Mouse (Mus musculus): ENCODE data around the gene Hbq1a. TPM values are rescaled to one million over a fixed set of nuclear protein-coding genes. Genes with fewer than 3 reads are reported as not detected.
A peak's percentile ranks its signal among the peaks of the same experiment; 100 is the strongest.
"Not testable (repeated sequence)": the region's sequence is repeated elsewhere in the genome, so short reads cannot be mapped to it uniquely, and the experiment has no call there.

The Hbq1a gene
- polyA plus RNA-seq (2012; ENCODE audit: insufficient read depth, low replicate concordance), result not detected in 2 replicates

DNA sequence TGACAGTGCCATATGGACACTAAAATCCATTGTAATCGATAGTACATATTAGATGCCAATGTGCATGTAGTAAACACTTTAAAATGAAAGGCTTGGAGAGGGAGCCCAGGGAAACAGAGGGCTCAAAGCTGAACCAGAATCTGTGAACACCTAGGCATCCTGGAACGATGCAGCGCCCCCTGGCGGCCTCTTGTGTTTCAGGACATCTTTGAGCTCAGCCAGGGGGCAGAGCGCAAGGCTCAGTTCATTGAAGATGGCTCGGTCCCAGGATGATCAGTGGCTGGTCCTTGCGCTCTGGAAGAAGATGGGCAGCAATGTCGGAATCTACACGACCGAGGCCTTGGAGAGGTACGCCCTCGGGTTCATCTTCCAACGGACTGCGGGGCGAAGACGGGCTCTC lies at the start of gene Hbq1a:
Gene Hbq1a, plus strand, starts transcription at position 205 of the 400 bp plus-strand sequence.
- Histone ChIP-seq H3K27me3 (replicated peaks) (peaks cover 38% of the 10 kb centered on the region), H3K4me3 (replicated peaks) (peak within 1 kb of the TSS; percentile 28)
- not testable (repeated sequence) for H3K36me3 ChIP-seq (replicated peaks; ENCODE audit: low read length); H3K4me1 ChIP-seq; H3K9me3 ChIP-seq

DNA sequence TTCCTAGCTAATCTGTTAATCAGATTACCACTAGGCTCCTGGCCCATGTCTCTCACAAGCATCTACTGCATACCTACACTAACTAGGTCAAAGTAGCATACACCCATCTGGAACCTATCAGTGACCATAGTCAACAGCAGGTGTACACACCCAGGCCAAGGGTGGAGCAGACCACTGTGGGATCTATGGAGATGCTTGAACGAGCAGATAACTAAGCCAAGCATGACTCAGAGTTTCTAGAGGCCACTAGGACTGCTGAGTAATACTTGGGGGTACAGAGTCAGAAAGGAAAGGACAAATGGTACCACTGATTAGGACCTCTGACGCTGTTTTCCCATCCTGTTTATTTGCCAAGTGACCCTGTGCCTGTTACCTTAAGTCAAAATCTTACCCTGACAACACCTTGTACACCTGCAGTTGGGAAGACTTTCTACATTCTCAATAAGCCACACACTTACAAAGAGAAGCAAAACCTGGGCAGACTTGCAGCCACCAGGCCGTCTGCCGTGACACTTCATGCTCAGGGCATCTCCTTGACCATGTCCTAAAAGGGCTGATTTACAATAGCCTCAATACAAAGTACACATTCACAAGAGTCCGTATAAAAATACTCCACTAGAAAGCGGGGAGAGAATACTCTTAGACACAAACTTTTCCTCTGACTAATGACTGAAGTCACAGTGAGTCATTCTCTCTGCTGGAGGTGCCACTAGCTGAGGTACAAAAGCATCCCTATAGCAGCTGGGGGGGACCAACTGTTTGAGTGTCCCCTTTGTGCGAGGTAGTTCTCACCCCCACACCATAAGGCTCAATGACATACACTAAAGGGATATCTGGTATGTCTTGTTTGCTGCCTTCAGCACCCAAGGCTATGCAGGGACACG lies 48.7 kb upstream of the Hbq1a start:
- peaks cover 98% of the 10 kb centered on the region for H3K36me3 ChIP-seq (replicated peaks; ENCODE audit: low read length)
- H3K27me3 ChIP-seq (replicated peaks), result peaks cover 14% of the 10 kb centered on the region
- TF ChIP-seq GATA1 (IDR thresholded peaks at IDR 0.05; ENCODE audit: borderline replicate concordance, low read length), result no peak
- TF ChIP-seq FLI1 (IDR thresholded peaks at IDR 0.05; ENCODE audit: low read length), result no peak
- peak overlapping the region; percentile 31 for H3K4me3 ChIP-seq (replicated peaks)
- peaks cover 95% of the 10 kb centered on the region for H3K4me1 ChIP-seq
- H3K9me3 ChIP-seq, result no peaks in the 10 kb centered on the region

DNA sequence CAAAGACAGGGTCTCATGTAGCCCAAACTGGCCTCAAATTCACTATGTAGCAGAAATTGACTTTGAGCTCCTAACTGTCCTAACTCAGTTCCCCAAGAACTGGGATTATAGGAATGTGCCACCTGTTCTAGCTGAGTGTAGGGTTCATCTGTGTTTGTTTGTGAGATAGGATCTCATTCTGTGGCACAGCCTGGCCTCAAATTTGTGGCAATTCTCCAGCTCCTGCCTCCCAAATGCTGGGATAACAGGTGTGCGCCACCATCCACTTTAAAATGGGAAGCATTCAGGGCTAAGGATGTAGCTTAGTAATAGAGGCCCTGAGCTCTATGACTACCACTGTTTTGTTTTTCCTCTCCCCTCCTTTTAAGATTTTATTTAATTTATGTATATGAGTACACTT lies 46.7 kb upstream of the Hbq1a start:
- H3K27me3 ChIP-seq (replicated peaks), result peaks cover 23% of the 10 kb centered on the region
- peaks cover 94% of the 10 kb centered on the region for H3K36me3 ChIP-seq (replicated peaks; ENCODE audit: low read length)
- H3K9me3 ChIP-seq, result no peaks in the 10 kb centered on the region
- TF ChIP-seq GATA1 (IDR thresholded peaks at IDR 0.05; ENCODE audit: borderline replicate concordance, low read length) (no peak), FLI1 (IDR thresholded peaks at IDR 0.05; ENCODE audit: low read length) (no peak)
- no peak overlapping the region for H3K4me3 ChIP-seq (replicated peaks)
- H3K4me1 ChIP-seq, result peaks cover 83% of the 10 kb centered on the region

DNA sequence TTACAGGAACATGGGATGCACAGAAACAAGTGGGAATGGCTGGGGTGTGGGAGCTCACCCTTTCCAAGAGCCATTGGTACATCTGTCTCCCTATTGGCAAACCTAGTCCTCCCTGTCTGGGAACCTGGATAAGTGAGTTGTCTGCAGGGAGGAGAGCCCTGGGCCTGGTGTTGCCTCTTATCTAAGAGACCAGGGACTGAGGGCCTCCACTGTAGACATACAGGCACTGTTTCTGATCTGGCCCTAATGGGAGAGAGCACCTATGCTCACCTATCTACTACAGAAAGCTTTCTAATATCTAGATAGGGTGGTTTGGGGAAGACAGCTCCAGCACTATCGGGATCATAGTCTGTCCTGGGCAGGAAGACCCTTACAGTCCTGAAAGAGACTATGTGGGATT lies 43.7 kb upstream of the Hbq1a start:
- peaks cover 43% of the 10 kb centered on the region for H3K27me3 ChIP-seq (replicated peaks)
- no peak overlapping the region for H3K4me3 ChIP-seq (replicated peaks)
- H3K36me3 ChIP-seq (replicated peaks; ENCODE audit: low read length), result peaks cover 91% of the 10 kb centered on the region
- TF ChIP-seq GATA1 (IDR thresholded peaks at IDR 0.05; ENCODE audit: borderline replicate concordance, low read length) (no peak), FLI1 (IDR thresholded peaks at IDR 0.05; ENCODE audit: low read length) (no peak)
- no peaks in the 10 kb centered on the region for H3K9me3 ChIP-seq
- H3K4me1 ChIP-seq, result peaks cover 60% of the 10 kb centered on the region

DNA sequence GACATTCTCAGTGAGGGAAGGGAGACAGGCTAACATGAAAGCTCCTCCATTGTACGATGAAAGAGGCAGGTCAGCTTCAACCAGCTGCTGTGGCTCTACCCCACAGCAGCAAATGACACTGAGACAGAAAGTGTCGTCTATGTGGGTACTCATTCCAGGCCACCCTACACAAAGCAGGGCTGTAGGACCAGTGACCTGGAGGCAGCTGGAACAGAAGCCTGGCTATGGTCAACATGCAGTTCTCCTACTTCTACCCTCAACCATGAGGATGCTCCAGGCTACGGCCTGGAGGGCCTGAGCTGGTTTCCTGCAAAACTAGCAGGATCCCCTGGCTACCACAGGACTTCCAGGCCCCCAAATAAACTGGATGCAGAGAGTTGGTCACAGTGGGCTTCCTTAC lies 43.3 kb upstream of the Hbq1a start:
- Histone ChIP-seq H3K27me3 (replicated peaks) (peaks cover 45% of the 10 kb centered on the region), H3K9me3 (no peaks in the 10 kb centered on the region), H3K36me3 (replicated peaks; ENCODE audit: low read length) (peaks cover 90% of the 10 kb centered on the region), H3K4me3 (replicated peaks) (no peak overlapping the region), H3K4me1 (peaks cover 57% of the 10 kb centered on the region)
- TF ChIP-seq FLI1 (IDR thresholded peaks at IDR 0.05; ENCODE audit: low read length) (no peak), GATA1 (IDR thresholded peaks at IDR 0.05; ENCODE audit: borderline replicate concordance, low read length) (no peak)

DNA sequence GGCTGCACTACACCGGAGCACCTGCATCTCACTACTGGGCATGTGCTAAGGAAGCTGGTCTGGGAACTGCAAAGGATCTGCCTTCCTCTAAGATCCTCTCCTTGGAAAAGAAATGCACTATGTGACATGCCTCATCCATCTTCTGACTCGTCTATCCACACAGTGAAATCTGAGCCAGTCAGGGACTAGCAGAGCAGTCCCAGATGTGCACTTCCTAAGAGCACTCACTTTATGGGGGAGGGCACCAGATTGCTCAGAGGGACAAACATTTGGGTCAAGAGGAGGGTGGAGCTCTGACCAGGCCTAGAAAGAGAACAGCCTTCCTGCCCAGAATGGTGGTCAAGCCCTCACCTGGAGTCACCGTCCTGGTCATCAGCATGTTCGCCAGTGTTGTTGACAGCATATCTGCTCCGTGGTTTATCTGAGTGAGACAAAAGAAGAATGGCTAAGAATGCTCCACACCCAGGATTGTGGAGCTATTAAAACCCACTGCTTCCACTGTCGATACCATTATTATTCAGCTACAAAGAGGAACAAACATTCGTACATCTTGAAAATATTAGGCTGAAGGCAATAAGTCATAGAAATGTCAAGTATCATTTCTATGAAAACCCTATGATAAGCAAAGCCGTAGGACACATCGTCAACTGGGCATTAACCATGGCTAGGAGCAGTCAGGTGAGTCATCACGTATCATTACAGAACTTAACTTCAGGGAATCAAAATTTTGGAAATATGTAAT lies 37.0 kb upstream of the Hbq1a start:
- H3K36me3 ChIP-seq (replicated peaks; ENCODE audit: low read length), result peaks cover 59% of the 10 kb centered on the region

DNA sequence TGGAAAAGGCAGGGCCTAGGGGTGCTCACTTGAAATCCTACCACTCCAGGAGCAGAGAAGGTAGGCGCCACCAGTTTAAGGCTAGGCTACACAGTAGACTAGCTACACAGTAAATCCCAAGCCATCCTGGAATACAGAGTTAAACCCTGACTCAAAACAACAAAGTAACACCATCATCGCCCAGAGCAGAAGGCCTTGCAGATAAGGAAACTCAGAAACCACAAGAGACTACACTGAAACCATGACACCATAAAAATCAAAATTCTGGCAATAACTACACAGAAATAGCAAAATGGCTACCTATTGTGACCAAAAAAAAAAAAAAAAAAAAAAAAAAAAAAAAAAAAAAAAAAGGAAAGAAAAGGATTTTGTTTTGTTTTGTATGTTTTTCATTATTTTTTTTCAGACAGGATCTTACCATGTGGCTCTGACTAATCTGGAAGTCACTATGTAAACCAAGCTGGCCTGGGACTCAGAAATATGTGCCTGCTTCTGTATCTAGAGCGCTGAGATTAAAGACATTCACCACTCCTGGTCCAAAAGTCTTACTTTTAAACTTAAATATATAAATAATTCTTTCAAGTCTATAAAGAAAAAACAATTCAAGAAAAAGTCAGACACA lies 34.6 kb upstream of the Hbq1a start:
- peaks cover 45% of the 10 kb centered on the region for H3K27me3 ChIP-seq (replicated peaks)
- peaks cover 71% of the 10 kb centered on the region for H3K4me1 ChIP-seq
- peaks cover 41% of the 10 kb centered on the region for H3K36me3 ChIP-seq (replicated peaks; ENCODE audit: low read length)
- no peak for TF ChIP-seq FLI1 (IDR thresholded peaks at IDR 0.05; ENCODE audit: low read length)
- peak; percentile 81; the same call in 1 of the 3 replicates for TF ChIP-seq GATA1 (IDR thresholded peaks at IDR 0.05; ENCODE audit: borderline replicate concordance, low read length)
- H3K9me3 ChIP-seq, result no peaks in the 10 kb centered on the region
- peak overlapping the region; percentile 62 for H3K4me3 ChIP-seq (replicated peaks)

More for the DNA sequence above, 37.0 kb upstream of the Hbq1a start:
- peaks cover 45% of the 10 kb centered on the region for H3K27me3 ChIP-seq (replicated peaks)
- H3K4me1 ChIP-seq, result peaks cover 58% of the 10 kb centered on the region
- no peak for TF ChIP-seq GATA1 (IDR thresholded peaks at IDR 0.05; ENCODE audit: borderline replicate concordance, low read length)
- no peak for TF ChIP-seq FLI1 (IDR thresholded peaks at IDR 0.05; ENCODE audit: low read length)
- peak overlapping the region; percentile 57 for H3K4me3 ChIP-seq (replicated peaks)
- no peaks in the 10 kb centered on the region for H3K9me3 ChIP-seq

DNA sequence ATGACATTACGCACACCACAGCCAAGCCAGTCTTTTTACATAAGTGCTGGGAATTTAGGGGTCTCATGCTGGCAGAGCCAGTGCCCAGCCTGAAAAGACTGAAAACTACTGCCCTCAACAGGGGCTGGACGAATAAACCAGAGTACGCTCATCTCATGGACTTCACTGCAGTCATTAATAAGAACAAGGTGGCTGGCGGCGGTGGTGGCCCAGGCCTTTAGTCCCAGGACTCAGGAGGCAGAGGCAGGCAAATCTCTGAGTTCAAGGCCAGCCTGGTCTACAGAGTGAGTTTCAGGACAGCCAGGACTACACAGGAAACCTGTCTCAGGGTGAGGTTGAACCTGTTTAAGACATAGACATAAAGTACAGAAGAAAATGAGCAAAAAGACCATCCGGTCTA lies 33.7 kb upstream of the Hbq1a start:
- 0 out of 2 replicates have a peak, but pooled peaks cover under 1% of the 10 kb centered on the region for H3K9me3 ChIP-seq
- H3K4me1 ChIP-seq, result peaks cover 76% of the 10 kb centered on the region
- peak overlapping the region; percentile 52 for H3K4me3 ChIP-seq (replicated peaks)
- H3K27me3 ChIP-seq (replicated peaks), result peaks cover 42% of the 10 kb centered on the region
- H3K36me3 ChIP-seq (replicated peaks; ENCODE audit: low read length), result peaks cover 31% of the 10 kb centered on the region
- TF ChIP-seq FLI1 (IDR thresholded peaks at IDR 0.05; ENCODE audit: low read length), result no peak
- no peak for TF ChIP-seq GATA1 (IDR thresholded peaks at IDR 0.05; ENCODE audit: borderline replicate concordance, low read length)

DNA sequence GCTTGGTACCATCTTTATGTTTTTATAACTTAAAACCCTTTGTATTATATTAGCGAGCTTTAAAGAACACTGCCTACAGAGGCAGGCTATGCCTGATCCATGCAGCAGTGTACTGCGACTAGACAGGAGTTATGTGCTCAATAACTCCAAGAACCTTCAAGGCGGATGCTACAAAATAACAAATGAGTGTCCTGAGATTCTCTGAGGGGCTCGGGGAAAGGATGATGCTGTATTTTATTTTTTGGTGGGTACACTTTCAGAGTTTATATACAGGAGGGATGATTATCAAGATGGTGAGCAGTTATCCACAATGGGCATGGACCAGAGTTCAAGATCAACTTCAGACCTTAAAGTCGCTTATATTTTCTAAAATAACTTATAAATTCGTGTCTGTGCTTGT lies 33.1 kb upstream of the Hbq1a start:
- Histone ChIP-seq H3K9me3 (0 out of 2 replicates have a peak, but pooled peaks cover 4% of the 10 kb centered on the region), H3K4me1 (peaks cover 77% of the 10 kb centered on the region), H3K4me3 (replicated peaks) (peak overlapping the region; percentile 96), H3K36me3 (replicated peaks; ENCODE audit: low read length) (peaks cover 27% of the 10 kb centered on the region), H3K27me3 (replicated peaks) (peaks cover 44% of the 10 kb centered on the region)
- TF ChIP-seq GATA1 (IDR thresholded peaks at IDR 0.05; ENCODE audit: borderline replicate concordance, low read length) (no peak), FLI1 (IDR thresholded peaks at IDR 0.05; ENCODE audit: low read length) (no peak)
